Mouse (Mus musculus): ENCODE results near the gene Atxn7l3. TPM values are rescaled to one million over a fixed set of nuclear protein-coding genes. Genes with fewer than 3 reads are reported as not detected.
"Not testable (repeated sequence)": the region's sequence is repeated elsewhere in the genome, so short reads cannot be mapped to it uniquely, and the experiment has no call there.

The Atxn7l3 gene
- total and polyA plus RNA-seq, 2 experiments from 2014 or later, result 26.5 to 166 TPM

- Histone ChIP-seq H3K4me1 (ENCODE audit: insufficient read depth, low read length) (peaks cover 8% of the 10 kb centered on the region; the same call in 1 of the 2 replicates), H3K4me3 (ENCODE audit: low read depth, low read length) (peak overlapping the region; percentile 67), H3K27ac (ENCODE audit: low read depth, low read length) (peak overlapping the region; percentile 68), H3K9me3 (ENCODE audit: low read length) (no peaks in the 10 kb centered on the region), H3K27me3 (ENCODE audit: insufficient read depth, low read length) (no peaks in the 10 kb centered on the region), H3K4me2 (ENCODE audit: low read depth, low read length, poor library complexity, severe bottlenecking) (peak overlapping the region; percentile 88), H3K36me3 (ENCODE audit: insufficient read depth, low read length) (peaks cover 19% of the 10 kb centered on the region), H3K9ac (replicated peaks; ENCODE audit: low read length, poor library complexity, severe bottlenecking) (peak overlapping the region; percentile 77)
- peak; percentile 72 for ATAC-seq (ENCODE audit: low FRiP score)
- WGBS, result 6% methylated on average over 31 of the region's 31 CpGs
- TF ChIP-seq CTCF (IDR thresholded peaks at IDR 0.05), result no peak
- no peak for DNase-seq (ENCODE audit: low spot score)
Observed at GRCm38 (mm10) chr11:102285095-102285834, 11.2 kb downstream of the Atxn7l3 start.

GRCm38 (mm10) chr11:102284501-102285094 lies 11.8 kb downstream of the Atxn7l3 start, which contains the start of gene Tmub2:
Tmub2 (plus strand) TSS chr11:102284931.
- peak; percentile 27; the same call in 1 of the 2 replicates for TF ChIP-seq CTCF (IDR thresholded peaks at IDR 0.05)
- peak within 1 kb of the TSS; percentile 67 for H3K4me3 ChIP-seq (ENCODE audit: low read depth, low read length)
- peaks cover 17% of the 10 kb centered on the region for H3K36me3 ChIP-seq (ENCODE audit: insufficient read depth, low read length)
- 4% methylated on average over 32 of the region's 32 CpGs for WGBS
- H3K4me1 ChIP-seq (ENCODE audit: insufficient read depth, low read length), result peaks cover 8% of the 10 kb centered on the region; the same call in 1 of the 2 replicates
- no peaks in the 10 kb centered on the region for H3K9me3 ChIP-seq (ENCODE audit: low read length)
- DNase-seq (ENCODE audit: low spot score), result peak; percentile 99
- H3K27me3 ChIP-seq (ENCODE audit: insufficient read depth, low read length), result no peaks in the 10 kb centered on the region
- peak within 1 kb of the TSS; percentile 77 for H3K9ac ChIP-seq (replicated peaks; ENCODE audit: low read length, poor library complexity, severe bottlenecking)
- H3K4me2 ChIP-seq (ENCODE audit: low read depth, low read length, poor library complexity, severe bottlenecking), result peak within 1 kb of the TSS; percentile 88
- peak within 1 kb of the TSS; percentile 68 for H3K27ac ChIP-seq (ENCODE audit: low read depth, low read length)
- ATAC-seq (ENCODE audit: low FRiP score), result peak; percentile 92

- no peak for ATAC-seq (ENCODE audit: low FRiP score)
- peak overlapping the region; percentile 68; the same call in 1 of the 2 replicates for H3K27ac ChIP-seq (ENCODE audit: low read depth, low read length)
- no peak for DNase-seq (ENCODE audit: low spot score)
- H3K4me1 ChIP-seq (ENCODE audit: insufficient read depth, low read length), result peaks cover 8% of the 10 kb centered on the region; the same call in 1 of the 2 replicates
- no peaks in the 10 kb centered on the region for H3K27me3 ChIP-seq (ENCODE audit: insufficient read depth, low read length)
- peak overlapping the region; percentile 67; the same call in 1 of the 2 replicates for H3K4me3 ChIP-seq (ENCODE audit: low read depth, low read length)
- no peak overlapping the region for H3K9ac ChIP-seq (replicated peaks; ENCODE audit: low read length, poor library complexity, severe bottlenecking)
- H3K9me3 ChIP-seq (ENCODE audit: low read length), result no peaks in the 10 kb centered on the region
- H3K36me3 ChIP-seq (ENCODE audit: insufficient read depth, low read length), result peaks cover 17% of the 10 kb centered on the region
- peak overlapping the region; percentile 88; the same call in 1 of the 2 replicates for H3K4me2 ChIP-seq (ENCODE audit: low read depth, low read length, poor library complexity, severe bottlenecking)
- no peak for TF ChIP-seq CTCF (IDR thresholded peaks at IDR 0.05)
- WGBS, result 94% methylated on average over 6 of the region's 6 CpGs
Observed at GRCm38 (mm10) chr11:102283922-102284321, 12.5 kb downstream of the Atxn7l3 start.

GRCm38 (mm10) chr11:102280267-102280666 lies 16.2 kb downstream of the Atxn7l3 start:
- 74% methylated on average over 6 of the region's 6 CpGs for WGBS
- H3K4me2 ChIP-seq (ENCODE audit: low read depth, low read length, poor library complexity, severe bottlenecking); DNase-seq (ENCODE audit: low spot score); H3K27me3 ChIP-seq (ENCODE audit: insufficient read depth, low read length); H3K27ac ChIP-seq (ENCODE audit: low read depth, low read length); H3K9me3 ChIP-seq (ENCODE audit: low read length); H3K4me3 ChIP-seq (ENCODE audit: low read depth, low read length); ATAC-seq (ENCODE audit: low FRiP score); H3K36me3 ChIP-seq (ENCODE audit: insufficient read depth, low read length); H3K9ac ChIP-seq (replicated peaks; ENCODE audit: low read length, poor library complexity, severe bottlenecking); H3K4me1 ChIP-seq (ENCODE audit: insufficient read depth, low read length): not testable (repeated sequence)

- H3K4me2 ChIP-seq (ENCODE audit: low read depth, low read length, poor library complexity, severe bottlenecking), result no peak overlapping the region
- WGBS, result 94% methylated on average over 3 of the region's 3 CpGs
- H3K36me3 ChIP-seq (ENCODE audit: insufficient read depth, low read length), result no peaks in the 10 kb centered on the region
- H3K9me3 ChIP-seq (ENCODE audit: low read length), result no peaks in the 10 kb centered on the region
- H3K9ac ChIP-seq (replicated peaks; ENCODE audit: low read length, poor library complexity, severe bottlenecking), result no peak overlapping the region
- H3K4me1 ChIP-seq (ENCODE audit: insufficient read depth, low read length), result peaks cover 3% of the 10 kb centered on the region; the same call in 1 of the 2 replicates
- no peak for TF ChIP-seq CTCF (IDR thresholded peaks at IDR 0.05)
- DNase-seq (ENCODE audit: low spot score), result no peak
- no peak overlapping the region for H3K4me3 ChIP-seq (ENCODE audit: low read depth, low read length)
- ATAC-seq (ENCODE audit: low FRiP score), result no peak
- H3K27ac ChIP-seq (ENCODE audit: low read depth, low read length), result no peak overlapping the region
- H3K27me3 ChIP-seq (ENCODE audit: insufficient read depth, low read length), result no peaks in the 10 kb centered on the region
Observed at GRCm38 (mm10) chr11:102279595-102279994, 16.8 kb downstream of the Atxn7l3 start.

GRCm38 (mm10) chr11:102277754-102278153 lies 18.7 kb downstream of the Atxn7l3 start:
- Histone ChIP-seq H3K4me3 (ENCODE audit: low read depth, low read length) (no peak overlapping the region), H3K27me3 (ENCODE audit: insufficient read depth, low read length) (no peaks in the 10 kb centered on the region), H3K9me3 (ENCODE audit: low read length) (no peaks in the 10 kb centered on the region), H3K4me1 (ENCODE audit: insufficient read depth, low read length) (peaks cover 3% of the 10 kb centered on the region; the same call in 1 of the 2 replicates), H3K27ac (ENCODE audit: low read depth, low read length) (no peak overlapping the region), H3K36me3 (ENCODE audit: insufficient read depth, low read length) (no peaks in the 10 kb centered on the region), H3K9ac (replicated peaks; ENCODE audit: low read length, poor library complexity, severe bottlenecking) (no peak overlapping the region), H3K4me2 (ENCODE audit: low read depth, low read length, poor library complexity, severe bottlenecking) (no peak overlapping the region)
- no peak for TF ChIP-seq CTCF (IDR thresholded peaks at IDR 0.05)
- no peak for DNase-seq (ENCODE audit: low spot score)
- WGBS, result 42% methylated on average over 10 of the region's 12 CpGs
- ATAC-seq (ENCODE audit: low FRiP score), result no peak
